Mouse (Mus musculus) forelimb bud, embryonic 11.5 days (tissue): ENCODE data around the gene Snx20.

Experiments used
- DNase-seq: peaks from one replicate; pipeline ENCODE4 v3.0.0-alpha.2; 2012; ENCODE audit warnings: low read depth, low spot score

The Snx20 gene

DNA sequence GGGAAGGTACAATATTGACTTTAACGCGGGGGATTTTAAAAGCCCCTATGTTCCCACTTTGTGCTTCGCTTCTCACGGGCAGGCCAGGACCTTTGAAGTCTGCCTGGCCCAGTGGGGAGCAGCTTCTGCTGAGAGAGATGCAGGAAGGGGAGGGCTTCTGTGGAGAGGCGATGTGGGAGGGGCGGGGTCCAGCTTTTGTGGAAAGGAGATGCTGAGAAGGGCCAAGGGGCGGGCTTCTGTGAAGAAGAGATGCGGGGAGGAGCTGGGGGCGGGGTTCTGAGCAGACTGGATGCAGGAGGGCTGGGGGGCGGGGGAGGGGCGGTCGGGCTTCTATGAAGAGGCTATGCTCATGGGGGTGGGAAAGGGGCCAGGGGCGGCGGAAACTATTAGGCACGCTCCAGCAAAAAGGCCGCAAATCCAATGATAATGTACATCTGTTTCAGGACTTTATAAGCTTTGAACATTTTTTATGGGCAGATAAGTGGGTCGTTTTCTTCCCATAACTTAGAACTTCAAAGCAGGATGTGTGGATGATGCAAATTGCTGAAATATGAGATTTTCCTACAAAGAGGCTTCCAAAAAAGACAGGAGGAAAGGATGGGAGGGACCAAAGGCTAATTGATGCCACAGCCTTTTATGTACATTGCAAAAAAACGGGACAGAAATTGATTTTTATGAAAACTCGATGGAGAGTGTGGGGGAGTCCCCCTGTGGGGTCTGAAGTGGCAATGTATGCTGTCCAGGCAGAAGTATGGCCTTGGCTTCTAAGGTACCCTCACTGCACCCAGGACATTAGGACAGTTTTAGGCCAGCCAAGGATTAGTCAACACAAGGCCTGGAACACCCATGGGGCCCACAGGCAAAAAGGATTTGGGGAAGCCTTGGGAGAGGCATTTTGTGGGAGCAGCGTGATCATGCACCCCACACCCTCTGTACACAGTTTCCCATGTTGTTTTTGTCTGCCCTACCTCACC, 31.6 kb downstream of the Snx20 start:
- peak; percentile 88 for DNase-seq

DNA sequence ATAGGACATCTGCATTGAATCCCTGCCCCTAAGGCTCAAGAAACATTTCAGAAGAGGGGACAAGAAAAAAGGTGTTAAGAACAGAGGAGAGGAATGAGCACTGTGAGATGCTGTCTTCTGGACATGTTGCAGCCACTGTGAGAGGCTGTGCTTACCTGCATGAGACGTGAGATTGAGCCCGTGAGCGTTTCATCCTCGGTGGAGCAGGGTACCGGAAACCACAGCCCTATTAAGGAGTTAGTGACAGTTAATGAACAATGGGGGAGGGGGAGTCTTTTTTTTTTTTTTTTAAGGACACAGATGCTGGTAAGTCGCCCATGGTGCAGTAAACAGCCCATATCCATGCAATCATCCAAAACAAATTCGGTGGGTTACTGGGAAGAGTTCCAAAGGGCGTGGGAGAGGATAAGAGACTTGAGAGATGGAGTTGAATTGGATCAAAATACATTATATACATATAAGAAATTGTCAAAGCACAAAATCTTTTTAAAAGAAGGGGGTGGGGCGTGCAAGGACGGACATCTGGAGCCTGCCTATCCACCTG, 32.4 kb downstream of the Snx20 start:
- DNase-seq: peak; percentile 54

DNA sequence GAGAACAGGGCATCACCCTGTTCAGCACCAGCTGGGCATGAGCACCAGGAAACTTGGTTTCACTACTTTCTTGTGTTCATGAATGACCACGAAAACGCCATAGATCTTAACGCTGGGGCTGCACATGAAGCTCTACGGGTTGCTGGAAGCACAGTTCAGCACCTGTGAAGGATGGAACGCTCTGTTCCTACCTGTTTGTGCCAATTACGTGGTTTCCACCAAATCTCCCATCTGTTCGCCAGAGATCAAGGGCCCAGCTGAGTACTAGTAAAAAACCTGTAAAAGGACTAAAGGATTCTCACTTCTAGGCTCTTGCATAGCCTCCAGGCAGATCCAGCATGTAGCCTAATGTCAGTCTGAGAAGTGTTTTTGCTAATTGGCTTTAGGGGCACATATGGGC, 36.4 kb downstream of the Snx20 start:
- no peak for DNase-seq

GRCm38 (mm10) chr8:88598578-88598977, 37.4 kb downstream of the Snx20 start:
- DNase-seq: no peak

DNA sequence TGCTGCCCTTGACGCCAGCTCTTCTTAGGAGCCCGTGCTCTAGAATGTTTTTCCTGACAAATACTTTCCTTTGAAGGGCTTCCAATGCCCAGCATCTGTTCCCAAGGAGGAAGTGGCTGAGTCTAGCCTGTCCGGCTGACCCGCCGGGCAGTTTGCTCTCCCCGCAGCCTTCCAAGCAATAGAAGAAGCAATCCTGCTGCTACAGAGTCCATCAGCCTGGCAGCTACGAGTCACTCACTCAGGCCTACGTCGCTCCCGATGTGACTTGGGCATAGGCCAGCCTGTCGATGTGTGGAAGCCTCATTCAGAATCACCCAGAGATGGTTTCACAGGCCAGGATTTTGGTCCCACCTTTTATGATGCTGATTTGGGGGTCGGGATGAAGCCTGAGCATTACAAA, 39.9 kb downstream of the Snx20 start:
- no peak for DNase-seq

- no peak for DNase-seq
Observed at GRCm38 (mm10) chr8:88593947-88594346, 42.0 kb downstream of the Snx20 start.

- no peak for DNase-seq
Observed at GRCm38 (mm10) chr8:88590226-88590625, 45.7 kb downstream of the Snx20 start.

GRCm38 (mm10) chr8:88588205-88588889, 47.6 kb downstream of the Snx20 start:
- no peak for DNase-seq

DNA sequence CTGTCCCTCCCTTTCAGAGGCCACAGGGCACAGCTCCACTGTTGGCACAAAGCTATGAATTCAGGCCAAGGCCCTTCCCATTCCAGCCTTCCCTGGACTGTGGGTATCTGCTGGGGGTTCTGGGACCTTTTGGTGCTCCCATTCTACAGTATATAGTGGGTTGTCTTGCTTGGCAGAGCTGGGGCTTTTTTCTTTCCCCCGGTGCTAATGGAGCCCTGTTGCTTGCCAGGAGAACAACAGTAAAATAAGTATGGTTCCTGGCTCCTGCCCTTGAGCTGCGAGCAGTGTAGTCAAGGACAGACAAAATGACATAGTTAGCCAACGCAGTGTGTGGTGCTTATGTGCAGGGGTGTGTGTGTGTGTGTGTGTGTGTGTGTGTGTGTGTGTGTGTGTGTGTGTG, 52.1 kb downstream of the Snx20 start:
- no peak for DNase-seq

DNA sequence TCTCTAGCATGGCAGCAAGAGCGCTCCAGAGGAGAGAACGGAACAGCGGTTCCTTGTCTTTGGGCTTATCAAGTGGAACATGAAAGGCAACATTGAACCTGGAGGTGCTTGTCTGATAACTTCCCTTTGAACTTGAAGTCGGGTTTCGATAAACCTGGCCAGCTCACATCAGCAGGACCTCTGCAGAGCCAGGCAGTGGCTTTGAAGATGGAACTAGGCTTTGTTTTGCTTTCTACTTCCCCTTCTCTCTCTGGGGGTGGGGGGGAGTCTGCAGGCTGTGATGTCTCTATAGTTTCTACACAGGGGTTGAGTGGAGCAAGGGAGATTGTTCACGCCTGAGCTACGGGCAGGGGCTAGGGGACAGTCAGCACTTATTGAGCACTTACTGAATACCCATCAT, 55.1 kb downstream of the Snx20 start:
- no peak for DNase-seq

DNA sequence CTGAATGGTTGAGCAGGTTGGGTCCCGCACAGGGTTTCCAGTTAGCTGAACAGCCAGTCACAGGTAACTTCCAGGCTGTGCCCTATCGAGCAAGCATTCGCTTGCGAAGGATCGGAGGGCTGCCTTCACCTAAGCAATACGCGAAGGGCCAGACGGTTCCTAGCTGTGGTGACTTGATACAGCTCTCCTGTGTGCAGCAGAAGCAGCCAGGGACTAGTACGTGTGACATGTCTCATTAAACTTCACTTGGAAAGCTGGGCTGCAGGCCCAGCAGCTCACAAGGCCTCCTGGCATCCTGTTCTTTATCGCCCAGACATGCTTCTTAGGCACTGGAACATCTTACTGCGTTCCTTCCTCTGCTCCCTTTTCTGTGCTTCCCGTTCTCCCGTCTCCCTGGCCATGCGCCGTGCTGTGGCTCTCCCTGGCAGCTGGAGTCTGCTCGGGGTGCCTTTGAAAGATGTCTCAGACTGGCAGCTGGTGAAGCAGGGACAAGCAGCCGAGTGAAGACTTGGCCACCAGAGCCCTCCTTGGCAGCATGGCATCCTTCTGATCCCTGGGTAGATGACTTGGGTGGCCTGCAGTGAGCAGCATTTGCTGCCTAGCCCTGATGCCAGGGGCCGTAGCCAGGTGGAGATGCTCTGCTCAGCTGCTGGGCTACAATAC, 56.1 kb downstream of the Snx20 start:
- no peak for DNase-seq

- DNase-seq: no peak
Observed at GRCm38 (mm10) chr8:88579246-88579645, 56.7 kb downstream of the Snx20 start.

DNA sequence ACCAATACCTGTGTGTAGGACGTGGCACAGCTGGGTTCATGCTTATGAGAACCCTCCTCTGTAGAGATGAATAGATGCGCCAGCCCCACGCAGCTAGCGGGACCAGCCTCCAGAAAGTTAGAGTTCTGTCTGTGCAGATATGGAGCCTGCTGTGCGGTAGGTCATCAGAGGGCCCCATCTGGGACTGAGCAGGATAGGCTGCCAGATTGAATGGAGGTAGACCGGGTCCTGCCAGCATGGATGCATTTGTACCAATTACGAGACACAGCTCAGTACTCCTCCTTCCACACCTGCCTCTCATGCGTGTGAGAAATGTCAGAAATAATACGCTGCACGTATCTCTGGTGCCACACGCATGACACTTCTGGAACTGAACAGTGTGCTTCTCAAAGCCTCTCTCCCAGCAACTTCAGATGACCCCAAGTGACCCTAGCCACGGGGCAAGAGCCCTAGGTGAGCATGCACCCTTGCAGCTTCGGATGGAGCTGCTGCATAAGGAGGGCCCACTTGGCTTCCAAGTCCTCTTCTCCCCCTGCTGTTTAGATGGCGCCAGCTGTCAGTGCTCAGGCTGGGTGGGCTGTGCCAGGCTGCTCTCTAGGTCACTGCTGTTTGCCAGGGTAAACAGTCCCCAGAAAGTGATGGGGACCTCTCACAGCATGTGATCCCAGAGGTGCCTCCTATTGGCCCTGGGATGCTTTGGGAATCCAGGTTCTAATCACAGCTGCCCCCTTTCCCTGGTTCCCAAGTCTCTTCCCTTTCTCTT, 57.3 kb downstream of the Snx20 start:
- no peak for DNase-seq

DNA sequence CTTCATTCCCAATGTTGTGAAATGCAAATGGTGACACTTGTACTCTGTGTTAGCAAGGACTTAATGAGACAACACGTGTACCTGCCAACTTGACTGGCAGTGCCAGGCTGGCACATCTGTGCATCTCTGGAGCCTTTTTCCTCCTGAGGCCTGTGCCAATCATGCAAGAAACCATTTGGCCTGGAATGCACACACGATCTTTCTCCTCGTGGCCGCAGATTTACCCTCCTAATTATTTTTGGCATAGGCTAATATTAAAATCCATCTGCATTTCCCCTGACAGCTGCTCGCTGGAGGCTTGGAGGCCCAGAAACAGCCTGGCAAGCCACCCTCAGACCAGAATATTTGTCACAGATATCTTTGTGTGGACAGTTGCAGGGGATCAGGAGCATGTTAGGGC, 58.3 kb downstream of the Snx20 start:
- DNase-seq: no peak
